Mouse (Mus musculus) limb, embryonic 13.5 days (tissue): ENCODE results near the gene Prkcq. TPM values are rescaled to one million over a fixed set of nuclear protein-coding genes. Genes with fewer than 3 reads are reported as not detected.
A peak's percentile ranks its signal among the peaks of the same experiment; 100 is the strongest.

ENCODE experiments used
- ATAC-seq: fragments of 200-750 bp; cut with Nextera tagmentation; 2 replicates; pipeline ENCODE4 v1.8.0; 2017; ENCODE audit warnings: low read depth, moderate number of reproducible peaks, moderate TSS enrichment; ENCODE audit not compliant: low FRiP score
- H3K27ac ChIP-seq: fragments of 300-500 bp; sonication (generic); 2 replicates; pipeline ENCODE4 v1.5.1; 2015; ENCODE audit warnings: inconsistent platforms, mild to moderate bottlenecking, moderate library complexity
- H3K27me3 ChIP-seq: fragments of 300-500 bp; sonication (generic); 2 replicates; pipeline ENCODE4 v1.6.1; 2015; ENCODE audit warnings: mild to moderate bottlenecking, inconsistent platforms
- H3K36me3 ChIP-seq: fragments of 300-500 bp; sonication (generic); 2 replicates; pipeline ENCODE4 v1.6.1; 2015; ENCODE audit warnings: inconsistent platforms, mild to moderate bottlenecking, moderate library complexity
- H3K4me1 ChIP-seq: fragments of 300-500 bp; sonication (generic); 2 replicates; pipeline ENCODE4 v1.6.1; 2015; ENCODE audit warnings: inconsistent platforms
- H3K4me2 ChIP-seq: fragments of 300-500 bp; sonication (generic); replicated peaks from 2 replicates; pipeline ENCODE4 v1.6.1; 2015; ENCODE audit warnings: inconsistent platforms, mild to moderate bottlenecking, moderate library complexity
- H3K4me3 ChIP-seq: fragments of 300-500 bp; sonication (generic); 2 replicates; pipeline ENCODE4 v1.5.1; 2015; ENCODE audit warnings: moderate library complexity, mild to moderate bottlenecking, inconsistent platforms
- H3K9ac ChIP-seq: fragments of 300-500 bp; sonication (generic); 2 replicates; pipeline ENCODE4 v1.6.1; 2015; ENCODE audit warnings: mild to moderate bottlenecking, inconsistent platforms
- H3K9me3 ChIP-seq: fragments of 300-500 bp; sonication (generic); 2 replicates; pipeline ENCODE4 v1.6.1; 2016; ENCODE audit warnings: inconsistent platforms
- WGBS: fragments of 180-500 bp; shearing (Covaris S2); methylation state at CpG from one replicate; pipeline ENCODE4 v1.1.7; 2015; 5-methylcytosine and 5-hydroxymethylcytosine counted together
- polyA plus RNA-seq: library from polyadenylated mRNA; unstranded; fragments of >200 nt; fragmentation: Nextera tagmentation; extraction: Ambion mirVana; gene quantifications from 2 replicates; pipeline ENCODE4 v1.2.1, GENCODE M21; 2015

Prkcq gene
- polyA plus RNA-seq, 1 experiment from 2014 or later, result 2.1 TPM

GRCm38 (mm10) chr2:11280247-11280646 is 108.3 kb downstream of the Prkcq start:
- no peak for ATAC-seq
- H3K4me3 ChIP-seq, result no peak overlapping the region
- no peaks in the 10 kb centered on the region for H3K9me3 ChIP-seq
- H3K4me1 ChIP-seq, result no peaks in the 10 kb centered on the region
- H3K27me3 ChIP-seq, result no peaks in the 10 kb centered on the region
- no peak overlapping the region for H3K27ac ChIP-seq
- no peak overlapping the region for H3K4me2 ChIP-seq
- no peak overlapping the region for H3K9ac ChIP-seq
- 65% methylated on average over 2 of the region's 2 CpGs for WGBS
- H3K36me3 ChIP-seq, result no peaks in the 10 kb centered on the region

- H3K27me3 ChIP-seq, result no peaks in the 10 kb centered on the region
- H3K9ac ChIP-seq, result no peak overlapping the region
- H3K27ac ChIP-seq, result no peak overlapping the region
- no peak overlapping the region for H3K4me3 ChIP-seq
- H3K4me1 ChIP-seq, result no peaks in the 10 kb centered on the region
- WGBS, result 81% methylated on average over 18 of the region's 18 CpGs
- peak overlapping the region; percentile 24; the same call in 1 of the 2 replicates for H3K4me2 ChIP-seq
- ATAC-seq, result peak; percentile 63; the same call in 1 of the 2 replicates
- peaks cover 3% of the 10 kb centered on the region; the same call in 1 of the 2 replicates for H3K9me3 ChIP-seq
- H3K36me3 ChIP-seq, result no peaks in the 10 kb centered on the region
These were observed 116.1 kb downstream of the Prkcq start for GRCm38 (mm10) chr2:11287834-11288530.

- H3K27ac ChIP-seq, result no peak overlapping the region
- no peak overlapping the region for H3K9ac ChIP-seq
- no peaks in the 10 kb centered on the region for H3K27me3 ChIP-seq
- H3K4me3 ChIP-seq, result no peak overlapping the region
- ATAC-seq, result peak; percentile 55; the same call in 1 of the 2 replicates
- WGBS, result 7% methylated on average over 7 of the region's 7 CpGs
- no peaks in the 10 kb centered on the region for H3K36me3 ChIP-seq
- H3K4me1 ChIP-seq, result no peaks in the 10 kb centered on the region
- H3K4me2 ChIP-seq, result peak overlapping the region; percentile 24; the same call in 1 of the 2 replicates
- peaks cover 3% of the 10 kb centered on the region; the same call in 1 of the 2 replicates for H3K9me3 ChIP-seq
These were observed 116.6 kb downstream of the Prkcq start for GRCm38 (mm10) chr2:11288531-11288846.

- H3K9ac ChIP-seq, result no peak overlapping the region
- H3K4me2 ChIP-seq, result no peak overlapping the region
- H3K27ac ChIP-seq, result no peak overlapping the region
- no peaks in the 10 kb centered on the region for H3K4me1 ChIP-seq
- no peaks in the 10 kb centered on the region for H3K36me3 ChIP-seq
- no peaks in the 10 kb centered on the region for H3K27me3 ChIP-seq
- H3K4me3 ChIP-seq, result no peak overlapping the region
- ATAC-seq, result no peak
- 84% methylated on average over 6 of the region's 6 CpGs for WGBS
- no peaks in the 10 kb centered on the region; the same call in 1 of the 2 replicates for H3K9me3 ChIP-seq
These were observed 119.0 kb downstream of the Prkcq start for GRCm38 (mm10) chr2:11290931-11291330.

GRCm38 (mm10) chr2:11291570-11292405 is 119.9 kb downstream of the Prkcq start:
- Histone ChIP-seq H3K4me3 (no peak overlapping the region), H3K9ac (no peak overlapping the region), H3K27ac (no peak overlapping the region), H3K36me3 (no peaks in the 10 kb centered on the region), H3K27me3 (no peaks in the 10 kb centered on the region), H3K4me2 (no peak overlapping the region), H3K4me1 (no peaks in the 10 kb centered on the region), H3K9me3 (no peaks in the 10 kb centered on the region; the same call in 1 of the 2 replicates)
- ATAC-seq, result no peak
- WGBS, result 72% methylated on average over 9 of the region's 9 CpGs

GRCm38 (mm10) chr2:11293144-11293543 is 121.2 kb downstream of the Prkcq start:
- no peak for ATAC-seq
- no peaks in the 10 kb centered on the region for H3K27me3 ChIP-seq
- no peaks in the 10 kb centered on the region; the same call in 1 of the 2 replicates for H3K9me3 ChIP-seq
- H3K36me3 ChIP-seq, result no peaks in the 10 kb centered on the region
- H3K4me1 ChIP-seq, result no peaks in the 10 kb centered on the region
- H3K4me3 ChIP-seq, result no peak overlapping the region
- H3K9ac ChIP-seq, result no peak overlapping the region
- no peak overlapping the region for H3K4me2 ChIP-seq
- no peak overlapping the region for H3K27ac ChIP-seq
- 76% methylated on average over 13 of the region's 13 CpGs for WGBS

GRCm38 (mm10) chr2:11294643-11295191 is 122.8 kb downstream of the Prkcq start:
- H3K4me1 ChIP-seq, result no peaks in the 10 kb centered on the region
- whole genome bisulfite sequencing, result 62% methylated on average over 5 of the region's 5 CpGs
- no peak overlapping the region for H3K4me3 ChIP-seq
- no peaks in the 10 kb centered on the region; the same call in 1 of the 2 replicates for H3K9me3 ChIP-seq
- H3K27me3 ChIP-seq, result no peaks in the 10 kb centered on the region
- H3K9ac ChIP-seq, result no peak overlapping the region
- H3K27ac ChIP-seq, result no peak overlapping the region
- no peaks in the 10 kb centered on the region for H3K36me3 ChIP-seq
- H3K4me2 ChIP-seq, result no peak overlapping the region
- ATAC-seq, result no peak

GRCm38 (mm10) chr2:11298811-11299210 is 126.9 kb downstream of the Prkcq start:
- Histone ChIP-seq H3K9me3 (no peaks in the 10 kb centered on the region), H3K27me3 (no peaks in the 10 kb centered on the region), H3K27ac (no peak overlapping the region), H3K4me2 (no peak overlapping the region), H3K4me1 (no peaks in the 10 kb centered on the region), H3K9ac (no peak overlapping the region), H3K4me3 (no peak overlapping the region), H3K36me3 (no peaks in the 10 kb centered on the region)
- 88% methylated on average over 7 of the region's 7 CpGs for WGBS
- no peak for ATAC-seq

GRCm38 (mm10) chr2:11299366-11299765 is 127.5 kb downstream of the Prkcq start:
- Histone ChIP-seq H3K27me3 (no peaks in the 10 kb centered on the region), H3K9me3 (no peaks in the 10 kb centered on the region), H3K4me2 (no peak overlapping the region), H3K9ac (no peak overlapping the region), H3K36me3 (no peaks in the 10 kb centered on the region), H3K27ac (no peak overlapping the region), H3K4me3 (no peak overlapping the region), H3K4me1 (no peaks in the 10 kb centered on the region)
- ATAC-seq, result no peak
- WGBS, result 17% methylated on average over 1 of the region's 1 CpGs

- 86% methylated on average over 6 of the region's 6 CpGs for WGBS
- Histone ChIP-seq H3K9me3 (no peaks in the 10 kb centered on the region), H3K4me3 (no peak overlapping the region), H3K36me3 (no peaks in the 10 kb centered on the region), H3K27ac (no peak overlapping the region), H3K27me3 (no peaks in the 10 kb centered on the region), H3K4me2 (no peak overlapping the region), H3K9ac (no peak overlapping the region), H3K4me1 (no peaks in the 10 kb centered on the region)
- ATAC-seq, result no peak
These were observed 128.5 kb downstream of the Prkcq start for GRCm38 (mm10) chr2:11300362-11300761.

- Histone ChIP-seq H3K4me3 (no peak overlapping the region), H3K4me2 (no peak overlapping the region), H3K27ac (no peak overlapping the region), H3K4me1 (no peaks in the 10 kb centered on the region), H3K27me3 (no peaks in the 10 kb centered on the region), H3K9ac (no peak overlapping the region), H3K36me3 (no peaks in the 10 kb centered on the region), H3K9me3 (no peaks in the 10 kb centered on the region)
- ATAC-seq, result no peak
- 39% methylated on average over 10 of the region's 10 CpGs for WGBS
These were observed 148.3 kb downstream of the Prkcq start for GRCm38 (mm10) chr2:11320241-11320640.

- Histone ChIP-seq H3K27me3 (no peaks in the 10 kb centered on the region), H3K9me3 (no peaks in the 10 kb centered on the region), H3K4me2 (no peak overlapping the region), H3K36me3 (no peaks in the 10 kb centered on the region), H3K27ac (no peak overlapping the region), H3K4me3 (no peak overlapping the region), H3K9ac (no peak overlapping the region), H3K4me1 (no peaks in the 10 kb centered on the region)
- WGBS, result 88% methylated on average over 3 of the region's 3 CpGs
- ATAC-seq, result no peak
These were observed 150.5 kb downstream of the Prkcq start for GRCm38 (mm10) chr2:11322396-11322795.
